Mouse (Mus musculus): ENCODE measurements around the gene Grhpr. TPM values are rescaled to one million over a fixed set of nuclear protein-coding genes. Genes with fewer than 3 reads are reported as not detected.
"Not testable (repeated sequence)": the region's sequence is repeated elsewhere in the genome, so short reads cannot be mapped to it uniquely, and the experiment has no call there.

The Grhpr gene
- polyA plus RNA-seq, 1 experiment from 2014 or later, result 21.1 TPM

DNA sequence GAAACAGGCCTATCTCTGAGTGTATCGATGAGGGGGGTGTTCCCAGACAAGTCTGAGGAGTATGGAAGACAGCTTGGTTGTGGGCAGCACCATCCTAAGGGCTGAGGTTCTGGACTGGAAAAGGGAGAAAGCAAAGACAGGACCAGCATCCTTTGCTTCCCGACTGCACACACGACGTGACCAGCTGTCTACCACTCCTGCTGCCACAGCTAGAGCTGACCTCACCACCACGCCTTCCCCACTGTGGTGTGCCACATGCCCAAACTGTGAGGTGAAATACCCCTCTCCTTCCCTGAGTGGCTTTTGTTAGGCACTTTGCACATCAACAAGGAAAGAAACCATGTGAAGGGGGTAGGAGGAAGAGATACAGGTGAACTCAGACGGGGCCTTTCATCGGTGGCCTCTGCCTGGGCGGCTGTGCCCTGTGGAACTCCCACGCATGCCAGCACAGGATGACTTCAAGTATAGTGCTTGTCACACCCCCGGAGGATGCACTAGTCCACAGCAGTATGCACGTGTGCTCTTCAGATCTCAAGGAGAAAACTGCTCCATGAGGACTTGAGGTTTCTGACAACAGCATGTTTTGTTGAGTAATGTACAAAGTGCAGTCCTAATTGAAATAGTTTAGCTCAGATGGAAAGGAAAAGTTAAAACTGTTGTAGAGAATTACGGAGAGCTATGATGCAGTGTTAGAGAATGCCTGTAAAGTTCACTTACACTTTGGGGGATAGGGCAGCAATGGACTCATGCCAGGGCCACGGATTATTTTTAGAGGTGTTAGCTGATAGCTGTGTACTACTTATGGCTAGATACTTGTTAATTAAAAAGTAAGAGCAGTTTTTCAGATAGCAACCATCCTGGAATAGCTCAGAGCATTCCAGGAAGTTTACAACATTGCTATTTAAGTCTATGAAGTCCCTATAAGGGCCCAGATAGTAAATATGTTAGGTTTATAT lies 56.5 kb downstream of the Grhpr start:
- WGBS, result 90% methylated on average over 13 of the region's 13 CpGs
- ATAC-seq, result no peak

DNA sequence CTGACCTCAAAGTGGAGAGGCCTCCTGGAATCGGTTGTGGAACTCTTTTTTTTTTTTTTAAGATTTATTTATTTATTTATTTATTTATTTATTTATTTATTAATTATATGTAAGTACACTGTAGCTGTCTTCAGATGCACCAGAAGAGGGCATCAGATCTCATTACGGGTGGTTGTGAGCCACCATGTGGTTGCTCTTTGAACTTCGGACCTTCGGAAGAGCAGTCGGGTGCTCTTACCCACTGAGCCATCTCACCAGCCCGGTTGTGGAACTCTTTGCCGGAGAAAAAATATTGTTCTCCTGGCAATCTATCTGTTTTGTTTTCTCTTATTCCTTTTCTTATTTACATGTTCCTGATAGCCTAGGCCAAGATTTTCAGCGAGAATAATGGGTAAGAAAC lies 57.7 kb downstream of the Grhpr start:
- 62% methylated on average over 8 of the region's 8 CpGs for WGBS

More for the DNA sequence above, 56.5 kb downstream of the Grhpr start:
- H3K9me3 ChIP-seq (replicated peaks; ENCODE audit: control insufficient read depth, low read length), result no peaks in the 10 kb centered on the region
- H3K27ac ChIP-seq (ENCODE audit: low read depth, low read length), result no peak overlapping the region
- H3K36me3 ChIP-seq (ENCODE audit: control insufficient read depth, insufficient read depth, low read length), result peaks cover 76% of the 10 kb centered on the region
- no peaks in the 10 kb centered on the region for H3K4me1 ChIP-seq (ENCODE audit: control insufficient read depth, insufficient read depth, low read length)
- H3K27me3 ChIP-seq (replicated peaks; ENCODE audit: control insufficient read depth, insufficient read depth, low read length), result no peaks in the 10 kb centered on the region
- no peak overlapping the region for H3K9ac ChIP-seq (ENCODE audit: low read length)
- H3K4me3 ChIP-seq (ENCODE audit: low read depth, low read length), result no peak overlapping the region
- no peak for DNase-seq (ENCODE audit: low spot score)
- no peak overlapping the region for H3K4me2 ChIP-seq (ENCODE audit: low read length)

DNA sequence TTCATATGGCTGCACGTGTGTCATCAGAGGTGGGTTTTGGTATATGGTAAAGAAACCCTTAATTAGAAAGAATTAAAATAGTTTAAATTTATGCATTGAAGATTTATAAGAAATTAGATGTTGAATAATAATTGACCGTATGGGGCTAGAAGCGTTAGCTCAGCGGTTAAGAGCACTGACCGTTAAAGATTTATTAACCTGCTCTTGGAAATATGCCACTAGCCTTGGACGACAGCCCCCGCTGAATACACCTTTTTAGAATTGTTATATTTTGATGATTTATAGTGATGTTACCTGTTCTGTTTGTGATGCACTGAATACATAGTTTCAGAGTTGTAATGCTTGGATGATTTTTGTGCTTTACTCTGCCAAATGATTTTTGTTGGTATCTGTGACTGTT lies 58.4 kb downstream of the Grhpr start:
- not testable (repeated sequence) for H3K4me1 ChIP-seq (ENCODE audit: control insufficient read depth, insufficient read depth, low read length); H3K9ac ChIP-seq (ENCODE audit: low read length); ATAC-seq; H3K9me3 ChIP-seq (replicated peaks; ENCODE audit: control insufficient read depth, low read length); H3K27ac ChIP-seq (ENCODE audit: low read depth, low read length); H3K4me2 ChIP-seq (ENCODE audit: low read length); DNase-seq (ENCODE audit: low spot score); H3K27me3 ChIP-seq (replicated peaks; ENCODE audit: control insufficient read depth, insufficient read depth, low read length); H3K4me3 ChIP-seq (ENCODE audit: low read depth, low read length)
- 93% methylated on average over 7 of the region's 7 CpGs for WGBS
- H3K36me3 ChIP-seq (ENCODE audit: control insufficient read depth, insufficient read depth, low read length), result peaks cover 74% of the 10 kb centered on the region

More for the DNA sequence above, 57.7 kb downstream of the Grhpr start:
- H3K4me3 ChIP-seq (ENCODE audit: low read depth, low read length); H3K27me3 ChIP-seq (replicated peaks; ENCODE audit: control insufficient read depth, insufficient read depth, low read length); ATAC-seq; H3K9ac ChIP-seq (ENCODE audit: low read length); H3K4me2 ChIP-seq (ENCODE audit: low read length); H3K27ac ChIP-seq (ENCODE audit: low read depth, low read length); H3K9me3 ChIP-seq (replicated peaks; ENCODE audit: control insufficient read depth, low read length); DNase-seq (ENCODE audit: low spot score); H3K4me1 ChIP-seq (ENCODE audit: control insufficient read depth, insufficient read depth, low read length): not testable (repeated sequence)
- peaks cover 75% of the 10 kb centered on the region for H3K36me3 ChIP-seq (ENCODE audit: control insufficient read depth, insufficient read depth, low read length)

Other genes starting within 250 kb of the Grhpr start
- gene Zcchc7, start 225.5 kb upstream of the Grhpr start, polyA plus RNA-seq (2014; fragmentation: Nextera tagmentation; extraction: Ambion mirVana), result 23.2 and 32.1 TPM in 2 replicates
- 48.9 and 52.0 TPM in 2 replicates for gene Zbtb5, start 31.0 kb downstream of the Grhpr start, polyA plus RNA-seq (2014; fragmentation: Nextera tagmentation; extraction: Ambion mirVana)
- gene Polr1e, start 37.2 kb downstream of the Grhpr start, polyA plus RNA-seq (2014; fragmentation: Nextera tagmentation; extraction: Ambion mirVana), result 35.3 and 38.7 TPM in 2 replicates
- 10.4 and 15.8 TPM in 2 replicates for gene Fbxo10, start 103.2 kb downstream of the Grhpr start, polyA plus RNA-seq (2014; fragmentation: Nextera tagmentation; extraction: Ambion mirVana)
- 154 and 176 TPM in 2 replicates for gene Tomm5, start 126.7 kb downstream of the Grhpr start, polyA plus RNA-seq (2014; fragmentation: Nextera tagmentation; extraction: Ambion mirVana)
- 0.25 and 0.62 TPM in 2 replicates for gene Frmpd1, start 203.5 kb downstream of the Grhpr start, polyA plus RNA-seq (2014; fragmentation: Nextera tagmentation; extraction: Ambion mirVana)